14 mouse cellular contexts compared by ENCODE assay signal in genomic region chr9:67799078-67799819, GRCm38 (mm10). TPM values are rescaled to one million over a fixed set of nuclear protein-coding genes. Genes with fewer than 3 reads are reported as not detected.
DNase-seq lines count a peak whose midpoint lies in the region; ATAC-seq lines count a peak whose summit lies in the region.
"Had no signal": no experiment of that assay in that cellular context is flagged by ENCODE, and none has a peak within 500 bp of the region (broad histone marks: within the 10 kb centered on the region; RNA-seq: fewer than 3 reads in every experiment).

No protein-coding gene starts in this region.

- ATAC-seq in heart, embryonic 13.5 days (ENCODE audit: extremely low read depth, insufficient number of reproducible peaks, low FRiP score, low TSS enrichment), result no peak
- peak; percentile 96 for ATAC-seq in CD4-positive, CD25-positive, alpha-beta regulatory T cell, adult 4 months
- ATAC-seq in forebrain, embryonic 15.5 days (replicated peaks), result no peak
- ATAC-seq: midbrain, embryonic 16.5 days had no signal

- H3K4me3 ChIP-seq in heart, embryonic 13.5 days, result no peak overlapping the region
- H3K4me3 ChIP-seq in forebrain, embryonic 15.5 days, result no peak overlapping the region

- H3K9ac ChIP-seq in heart, embryonic 13.5 days, result no peak overlapping the region
- no peak overlapping the region for H3K9ac ChIP-seq in forebrain, embryonic 15.5 days (replicated peaks)
- H3K9ac ChIP-seq: liver, embryonic 14.5 days had no signal

- H3K9me3 ChIP-seq in heart, embryonic 13.5 days, result peaks cover 2% of the 10 kb centered on the region; the same call in 1 of the 2 replicates
- no peaks in the 10 kb centered on the region for H3K9me3 ChIP-seq in forebrain, embryonic 15.5 days

- H3K27me3 ChIP-seq in heart, embryonic 13.5 days (replicated peaks), result peaks cover 26% of the 10 kb centered on the region
- H3K27me3 ChIP-seq in forebrain, embryonic 15.5 days, result no peaks in the 10 kb centered on the region

- DNase-seq in heart, adult 18-20 months, result no peak
- peak; percentile 24 for DNase-seq in 3134 (ENCODE audit: extremely low read depth, insufficient read length, low spot score)
- peak; percentile 84 for DNase-seq in induced T-regulatory cell, adult 2 months (ENCODE audit: low read depth)
- DNase-seq in layer of hippocampus, adult 8-10 months (ENCODE audit: low spot score in 2 of 2), result no peak
- no peak for DNase-seq in urinary bladder, adult 18-20 months (ENCODE audit: low spot score in 2 of 2)
- DNase-seq: cerebellum, adult 11 months; retina, postnatal 1 day had no signal

- peaks cover 46% of the 10 kb centered on the region for H3K4me1 ChIP-seq in heart, embryonic 13.5 days
- H3K4me1 ChIP-seq in forebrain, embryonic 15.5 days, result peaks cover 23% of the 10 kb centered on the region

- peak overlapping the region; percentile 80 for H3K27ac ChIP-seq in heart, embryonic 13.5 days (replicated peaks)
- no peak overlapping the region for H3K27ac ChIP-seq in forebrain, embryonic 15.5 days (replicated peaks)
- H3K27ac ChIP-seq: liver, embryonic 14.5 days had no signal

- WGBS in heart, embryonic 13.5 days, result 39% methylated on average over 14 of the region's 14 CpGs
- 65% methylated on average over 14 of the region's 14 CpGs for WGBS in forebrain, embryonic 15.5 days

- H3K36me3 ChIP-seq in heart, embryonic 13.5 days, result no peaks in the 10 kb centered on the region
- H3K36me3 ChIP-seq in forebrain, embryonic 15.5 days, result no peaks in the 10 kb centered on the region

- H3K4me2 ChIP-seq in heart, embryonic 13.5 days, result peak overlapping the region; percentile 26
- H3K4me2 ChIP-seq in forebrain, embryonic 15.5 days (replicated peaks), result no peak overlapping the region

RNA-seq across cellular contexts. Expression of gene C2cd4a, which starts 32.9 kb away (rescaled TPM):
- 0.27 and 0.34 TPM in 2 replicates for polyA plus RNA-seq in heart, embryonic 13.5 days (2015; fragmentation: Nextera tagmentation; extraction: Ambion mirVana)
- total RNA-seq in heart, adult 18-20 months (2021), result not detected
- not detected for polyA plus RNA-seq in CD4-positive, CD25-positive, alpha-beta regulatory T cell, adult 4 months (2017; shearing (Covaris generic))
- 1 to 10 TPM in 3 of 4 experiments, under 1 TPM in 1; 0.93 to 3.2 (median 2.2) TPM for total RNA-seq in layer of hippocampus, adult 8-10 months (2022)
- polyA plus RNA-seq in forebrain, embryonic 15.5 days (2015; fragmentation: Nextera tagmentation; extraction: Ambion mirVana), result 0.11 and 0.18 TPM in 2 replicates
- total RNA-seq: heart, postnatal 10 days had no signal

RNA-seq across cellular contexts. Expression of gene C2cd4b, which starts 40.0 kb away (rescaled TPM):
- 0.71 and 1.1 TPM in 2 replicates for polyA plus RNA-seq in heart, embryonic 13.5 days (2015; fragmentation: Nextera tagmentation; extraction: Ambion mirVana)
- under 1 TPM; 0.52 to 0.72 TPM for total RNA-seq in heart, adult 18-20 months (2021)
- not detected for polyA plus RNA-seq in CD4-positive, CD25-positive, alpha-beta regulatory T cell, adult 4 months (2017; shearing (Covaris generic))
- 1 to 10 TPM; 4.7 to 7.5 (median 5.5) TPM for total RNA-seq in layer of hippocampus, adult 8-10 months (2022)
- 0.22 and 0.24 TPM in 2 replicates for polyA plus RNA-seq in forebrain, embryonic 15.5 days (2015; fragmentation: Nextera tagmentation; extraction: Ambion mirVana)
- polyA plus RNA-seq: liver, embryonic 14.5 days; stomach, embryonic 16.5 days had no signal

RNA-seq across cellular contexts. Expression of gene Vps13c, which starts 40.9 kb away (rescaled TPM):
- polyA plus RNA-seq in heart, embryonic 13.5 days (2015; fragmentation: Nextera tagmentation; extraction: Ambion mirVana), result 4.0 and 4.7 TPM in 2 replicates
- 10 to 100 TPM; 48.4 to 50.0 TPM for total RNA-seq in heart, adult 18-20 months (2021)
- polyA plus RNA-seq in CD4-positive, CD25-positive, alpha-beta regulatory T cell, adult 4 months (2017; shearing (Covaris generic)), result 10 to 100 TPM; 21.6 to 27.3 TPM
- 100 to 1,000 TPM in 3 of 4 experiments, 10 to 100 TPM in 1; 95.9 to 127 (median 105) TPM for total RNA-seq in layer of hippocampus, adult 8-10 months (2022)
- 7.4 and 7.8 TPM in 2 replicates for polyA plus RNA-seq in forebrain, embryonic 15.5 days (2015; fragmentation: Nextera tagmentation; extraction: Ambion mirVana)

Comparison
In these comparisons a context has a peak if more than half of its experiments do, and no peak if none do; other contexts are left out.
1. DNase-seq: peak in 3134 (single experiment) and induced T-regulatory cell, adult 2 months (single experiment); none in heart, adult 18-20 months (0 of 2), layer of hippocampus, adult 8-10 months (0 of 2) and urinary bladder, adult 18-20 months (0 of 2).